Mouse (Mus musculus): ENCODE measurements around the gene Plvap. TPM values are rescaled to one million over a fixed set of nuclear protein-coding genes. Genes with fewer than 3 reads are reported as not detected.

Plvap gene
- polyA plus RNA-seq, 1 experiment from 2014 or later = 50.3 TPM

DNA sequence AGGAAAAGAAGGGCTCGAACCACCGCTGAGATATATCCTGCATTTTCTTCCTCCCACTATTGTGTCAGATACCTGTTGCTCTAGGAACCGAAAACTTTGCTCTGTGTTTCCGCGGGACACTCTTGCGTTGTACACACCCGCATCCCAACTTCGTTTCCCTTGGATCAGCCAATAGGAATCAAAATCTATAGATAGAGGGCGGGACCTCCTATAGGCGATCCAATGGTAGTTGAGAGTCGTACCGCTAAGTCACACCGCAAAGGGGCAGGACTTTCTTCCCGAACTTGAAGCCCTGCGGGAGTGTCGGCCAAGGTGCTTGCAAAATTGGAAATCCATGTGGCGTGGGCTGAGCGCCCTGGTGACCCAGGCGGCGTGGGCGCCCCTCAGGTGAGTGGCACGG lies 23.1 kb downstream of the Plvap start:
- under 1% methylated on average over 22 of the region's 22 CpGs for WGBS
- DNase-seq (ENCODE audit: low spot score) (peak; percentile 96), ATAC-seq (replicated peaks; ENCODE audit: insufficient number of reproducible peaks, low FRiP score, low TSS enrichment, low read depth) (peak; percentile 76)
- Histone ChIP-seq H3K9me3 (replicated peaks; ENCODE audit: control insufficient read depth, low read length) (no peaks in the 10 kb centered on the region), H3K36me3 (replicated peaks; ENCODE audit: control insufficient read depth, insufficient read depth, low read depth, low read length) (peaks cover 12% of the 10 kb centered on the region), H3K27ac (replicated peaks; ENCODE audit: low read depth, low read length) (peak overlapping the region; percentile 87), H3K9ac (replicated peaks; ENCODE audit: low read length) (peak overlapping the region; percentile 82), H3K4me3 (ENCODE audit: low read depth, low read length) (peak overlapping the region; percentile 87), H3K4me1 (ENCODE audit: control insufficient read depth, insufficient read depth, low read length) (peaks cover 2% of the 10 kb centered on the region; the same call in 1 of the 2 replicates), H3K27me3 (ENCODE audit: control insufficient read depth, insufficient read depth, low read length) (no peaks in the 10 kb centered on the region), H3K4me2 (ENCODE audit: low read depth, low read length) (peak overlapping the region; percentile 99)

- peak within 1 kb of the TSS; percentile 82 for H3K9ac ChIP-seq (replicated peaks; ENCODE audit: low read length)
- DNase-seq (ENCODE audit: low spot score) (peak; percentile 91), ATAC-seq (replicated peaks; ENCODE audit: insufficient number of reproducible peaks, low FRiP score, low TSS enrichment, low read depth) (peak; percentile 46; the same call in 1 of the 2 replicates)
- no peaks in the 10 kb centered on the region for H3K27me3 ChIP-seq (ENCODE audit: control insufficient read depth, insufficient read depth, low read length)
- H3K4me2 ChIP-seq (ENCODE audit: low read depth, low read length) = peak within 1 kb of the TSS; percentile 99
- H3K27ac ChIP-seq (replicated peaks; ENCODE audit: low read depth, low read length) = peak within 1 kb of the TSS; percentile 87
- H3K4me3 ChIP-seq (ENCODE audit: low read depth, low read length) = peak within 1 kb of the TSS; percentile 87
- H3K9me3 ChIP-seq (replicated peaks; ENCODE audit: control insufficient read depth, low read length) = no peaks in the 10 kb centered on the region
- peaks cover 2% of the 10 kb centered on the region; the same call in 1 of the 2 replicates for H3K4me1 ChIP-seq (ENCODE audit: control insufficient read depth, insufficient read depth, low read length)
- under 1% methylated on average over 33 of the region's 33 CpGs for WGBS
- peaks cover 11% of the 10 kb centered on the region for H3K36me3 ChIP-seq (replicated peaks; ENCODE audit: control insufficient read depth, insufficient read depth, low read depth, low read length)
Observed at GRCm38 (mm10) chr8:71487691-71488445, 23.7 kb downstream of the Plvap start, which contains the start of gene Gtpbp3. TSS of gene Gtpbp3 (plus strand) at chr8:71488103.

GRCm38 (mm10) chr8:71486136-71486529 lies 25.4 kb downstream of the Plvap start:
- ATAC-seq (replicated peaks; ENCODE audit: insufficient number of reproducible peaks, low FRiP score, low TSS enrichment, low read depth) (no peak), DNase-seq (ENCODE audit: low spot score) (no peak)
- Histone ChIP-seq H3K27ac (replicated peaks; ENCODE audit: low read depth, low read length) (no peak overlapping the region), H3K36me3 (replicated peaks; ENCODE audit: control insufficient read depth, insufficient read depth, low read depth, low read length) (peaks cover 10% of the 10 kb centered on the region), H3K4me3 (ENCODE audit: low read depth, low read length) (peak overlapping the region; percentile 88), H3K4me2 (ENCODE audit: low read depth, low read length) (peak overlapping the region; percentile 53), H3K27me3 (ENCODE audit: control insufficient read depth, insufficient read depth, low read length) (no peaks in the 10 kb centered on the region), H3K9ac (replicated peaks; ENCODE audit: low read length) (peak overlapping the region; percentile 25), H3K4me1 (ENCODE audit: control insufficient read depth, insufficient read depth, low read length) (peaks cover 2% of the 10 kb centered on the region; the same call in 1 of the 2 replicates), H3K9me3 (replicated peaks; ENCODE audit: control insufficient read depth, low read length) (no peaks in the 10 kb centered on the region)
- 19% methylated on average over 7 of the region's 7 CpGs for WGBS

DNA sequence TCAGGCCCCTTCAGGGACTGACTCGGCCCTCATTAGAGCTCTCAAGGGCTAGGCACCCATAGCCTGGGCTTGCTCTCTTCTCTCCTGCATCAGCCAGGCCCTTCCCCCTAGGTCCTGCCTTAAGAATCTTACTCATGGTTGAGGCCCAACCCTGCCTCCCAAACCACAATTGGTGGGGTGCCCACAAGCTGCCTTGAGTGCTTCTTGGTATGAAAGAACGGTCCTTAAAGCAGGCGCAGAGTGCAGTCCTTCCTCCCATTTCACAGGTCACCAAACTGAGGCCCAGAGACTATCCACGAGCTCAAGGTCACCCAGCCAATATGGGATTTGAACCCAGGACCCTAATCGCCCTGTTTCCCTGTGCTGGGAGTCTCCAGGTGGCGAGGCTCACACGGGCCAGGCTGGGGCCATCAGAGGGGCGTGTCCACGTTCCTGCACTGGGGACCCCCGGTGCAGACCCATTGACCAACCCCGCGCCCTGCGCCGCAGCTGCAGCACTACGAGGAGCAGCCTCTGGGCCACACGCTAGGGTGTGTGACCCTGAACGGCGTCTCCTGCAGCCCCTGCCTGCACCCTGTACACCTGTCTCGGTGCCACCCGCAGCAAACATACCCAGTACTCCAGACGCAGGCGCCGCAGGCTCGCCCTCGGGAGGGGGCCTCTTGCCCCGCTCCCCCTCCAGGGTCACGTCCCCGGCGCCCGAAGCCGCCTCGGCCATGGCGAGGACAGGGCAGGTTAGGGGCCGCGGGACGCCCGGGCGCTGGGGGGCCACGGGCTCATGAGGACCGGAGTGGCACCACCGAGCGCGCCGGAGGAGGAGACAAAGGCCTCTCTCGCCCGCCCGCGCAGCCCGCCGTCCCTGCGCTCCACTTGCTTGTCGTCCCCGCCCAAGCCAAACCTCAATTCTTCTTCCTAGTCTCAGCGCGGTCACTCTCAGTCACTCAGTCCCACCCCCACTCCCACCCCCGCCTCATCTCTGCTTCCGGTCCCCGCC lies 26.1 kb downstream of the Plvap start, which contains the start of gene Ano8:
Gene Ano8, minus strand, starts transcription at position 822 of the 994 bp plus-strand sequence.
- Histone ChIP-seq H3K9ac (replicated peaks; ENCODE audit: low read length) (peak within 1 kb of the TSS; percentile 97), H3K4me2 (ENCODE audit: low read depth, low read length) (peak within 1 kb of the TSS; percentile 53), H3K27me3 (ENCODE audit: control insufficient read depth, insufficient read depth, low read length) (no peaks in the 10 kb centered on the region), H3K4me3 (ENCODE audit: low read depth, low read length) (peak within 1 kb of the TSS; percentile 88), H3K9me3 (replicated peaks; ENCODE audit: control insufficient read depth, low read length) (no peaks in the 10 kb centered on the region), H3K36me3 (replicated peaks; ENCODE audit: control insufficient read depth, insufficient read depth, low read depth, low read length) (peaks cover 10% of the 10 kb centered on the region), H3K27ac (replicated peaks; ENCODE audit: low read depth, low read length) (peak within 1 kb of the TSS; percentile 72), H3K4me1 (ENCODE audit: control insufficient read depth, insufficient read depth, low read length) (peaks cover 2% of the 10 kb centered on the region; the same call in 1 of the 2 replicates)
- ATAC-seq (replicated peaks; ENCODE audit: insufficient number of reproducible peaks, low FRiP score, low TSS enrichment, low read depth) (peak; percentile 45), DNase-seq (ENCODE audit: low spot score) (peak; percentile 93)
- 5% methylated on average over 57 of the region's 58 CpGs for WGBS

DNA sequence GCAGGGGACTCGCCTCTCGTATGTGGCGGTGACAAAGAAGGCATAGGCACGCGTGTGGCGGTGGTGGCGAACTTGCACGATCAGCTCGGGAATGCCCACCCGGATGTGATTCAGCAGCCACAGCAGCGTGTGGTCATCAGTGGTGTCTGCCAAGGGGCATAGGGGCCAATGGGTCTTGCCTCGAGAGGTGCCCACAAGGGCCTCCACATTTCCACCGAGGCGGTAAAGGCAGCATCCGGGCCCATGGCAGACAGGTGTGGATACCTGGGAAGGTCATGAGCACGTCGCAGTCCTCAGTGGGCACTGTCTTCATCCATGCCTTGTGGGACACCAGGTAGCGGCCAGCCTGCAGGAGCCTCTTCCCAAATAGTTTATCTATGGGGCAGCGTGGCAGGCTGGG lies 26.8 kb downstream of the Plvap start:
- 94% methylated on average over 19 of the region's 19 CpGs for WGBS
- peak overlapping the region; percentile 88 for H3K4me3 ChIP-seq (ENCODE audit: low read depth, low read length)
- H3K9me3 ChIP-seq (replicated peaks; ENCODE audit: control insufficient read depth, low read length) = no peaks in the 10 kb centered on the region
- H3K27me3 ChIP-seq (ENCODE audit: control insufficient read depth, insufficient read depth, low read length) = no peaks in the 10 kb centered on the region
- no peak for DNase-seq (ENCODE audit: low spot score)
- no peak overlapping the region for H3K27ac ChIP-seq (replicated peaks; ENCODE audit: low read depth, low read length)
- H3K36me3 ChIP-seq (replicated peaks; ENCODE audit: control insufficient read depth, insufficient read depth, low read depth, low read length) = peaks cover 7% of the 10 kb centered on the region; the same call in 1 of the 2 replicates
- no peak for ATAC-seq (replicated peaks; ENCODE audit: insufficient number of reproducible peaks, low FRiP score, low TSS enrichment, low read depth)
- no peak overlapping the region; the same call in 1 of the 2 replicates for H3K9ac ChIP-seq (replicated peaks; ENCODE audit: low read length)
- peak overlapping the region; percentile 53 for H3K4me2 ChIP-seq (ENCODE audit: low read depth, low read length)
- peaks cover 2% of the 10 kb centered on the region; the same call in 1 of the 2 replicates for H3K4me1 ChIP-seq (ENCODE audit: control insufficient read depth, insufficient read depth, low read length)

DNA sequence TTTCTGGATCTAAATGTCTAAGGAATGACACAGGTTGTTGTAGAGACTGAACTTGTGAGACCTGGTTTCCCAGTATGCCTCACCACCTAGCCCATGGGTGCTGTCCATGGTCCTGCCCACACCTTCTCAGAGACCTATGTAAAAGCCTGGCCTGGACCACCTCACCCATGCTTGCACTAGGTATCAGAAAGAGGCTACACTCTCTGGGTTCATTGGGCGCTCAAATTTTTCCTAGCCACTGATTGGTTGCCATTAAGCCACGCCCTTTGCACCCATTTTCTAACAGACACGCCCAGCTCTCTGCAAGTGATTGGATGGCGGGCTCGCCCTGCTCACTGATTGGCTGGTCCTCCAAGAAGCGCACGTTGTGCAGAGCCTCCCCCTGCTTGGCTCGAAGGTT lies 27.6 kb downstream of the Plvap start:
- DNase-seq (ENCODE audit: low spot score) = peak; percentile 80
- H3K4me1 ChIP-seq (ENCODE audit: control insufficient read depth, insufficient read depth, low read length) = no peaks in the 10 kb centered on the region; the same call in 1 of the 2 replicates

DNA sequence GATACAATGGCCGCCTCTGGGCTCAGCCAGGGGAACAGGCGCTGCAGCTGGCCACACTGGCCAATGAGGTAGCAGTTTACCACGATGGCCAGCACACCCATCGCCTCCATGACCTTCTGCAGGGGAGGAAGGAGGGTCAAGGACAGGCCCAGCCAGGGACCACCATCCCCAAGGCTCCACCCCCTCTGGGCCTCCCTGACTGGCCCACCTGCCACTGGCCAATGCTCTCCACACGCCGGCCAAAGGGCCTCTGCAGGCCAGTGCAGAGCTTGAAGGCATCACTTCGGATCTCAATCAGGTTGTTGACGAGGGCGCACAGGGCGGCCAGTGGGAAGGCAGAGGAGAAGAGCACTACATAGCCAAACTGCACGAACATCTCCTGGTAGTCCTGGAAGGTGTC lies 32.6 kb downstream of the Plvap start:
- ATAC-seq (replicated peaks; ENCODE audit: insufficient number of reproducible peaks, low FRiP score, low TSS enrichment, low read depth) = no peak

More for the DNA sequence above, 27.6 kb downstream of the Plvap start:
- Histone ChIP-seq H3K9ac (replicated peaks; ENCODE audit: low read length) (no peak overlapping the region), H3K4me2 (ENCODE audit: low read depth, low read length) (no peak overlapping the region), H3K27ac (replicated peaks; ENCODE audit: low read depth, low read length) (no peak overlapping the region), H3K9me3 (replicated peaks; ENCODE audit: control insufficient read depth, low read length) (no peaks in the 10 kb centered on the region), H3K27me3 (ENCODE audit: control insufficient read depth, insufficient read depth, low read length) (no peaks in the 10 kb centered on the region), H3K4me3 (ENCODE audit: low read depth, low read length) (no peak overlapping the region), H3K36me3 (replicated peaks; ENCODE audit: control insufficient read depth, insufficient read depth, low read depth, low read length) (peaks cover 7% of the 10 kb centered on the region; the same call in 1 of the 2 replicates)
- no peak for ATAC-seq (replicated peaks; ENCODE audit: insufficient number of reproducible peaks, low FRiP score, low TSS enrichment, low read depth)
- 48% methylated on average over 8 of the region's 8 CpGs for WGBS

More for the DNA sequence above, 32.6 kb downstream of the Plvap start:
- no peak overlapping the region for H3K27ac ChIP-seq (replicated peaks; ENCODE audit: low read depth, low read length)
- peaks cover 4% of the 10 kb centered on the region; the same call in 1 of the 2 replicates for H3K36me3 ChIP-seq (replicated peaks; ENCODE audit: control insufficient read depth, insufficient read depth, low read depth, low read length)
- no peaks in the 10 kb centered on the region for H3K27me3 ChIP-seq (ENCODE audit: control insufficient read depth, insufficient read depth, low read length)
- DNase-seq (ENCODE audit: low spot score) = no peak
- H3K4me3 ChIP-seq (ENCODE audit: low read depth, low read length) = no peak overlapping the region
- no peak overlapping the region for H3K9ac ChIP-seq (replicated peaks; ENCODE audit: low read length)
- WGBS = 95% methylated on average over 11 of the region's 11 CpGs
- H3K9me3 ChIP-seq (replicated peaks; ENCODE audit: control insufficient read depth, low read length) = no peaks in the 10 kb centered on the region
- no peak overlapping the region for H3K4me2 ChIP-seq (ENCODE audit: low read depth, low read length)
- H3K4me1 ChIP-seq (ENCODE audit: control insufficient read depth, insufficient read depth, low read length) = peaks cover 5% of the 10 kb centered on the region; the same call in 1 of the 2 replicates
